Mouse (Mus musculus) embryonic facial prominence, embryonic 10.5 days (tissue): Measurements from ENCODE around the gene Pnpt1. TPM values are rescaled to one million over a fixed set of nuclear protein-coding genes. Genes with fewer than 3 reads are reported as not detected.
A peak's percentile ranks its signal among the peaks of the same experiment; 100 is the strongest.

Experiments
- DNase-seq: peaks from one replicate; pipeline ENCODE4 v3.0.0-alpha.2; 2017; ENCODE audit warnings: low spot score
- H3K27ac ChIP-seq: fragments of 300-500 bp; sonication (generic); replicated peaks from 2 replicates; pipeline ENCODE4 v1.5.1; 2016; ENCODE audit warnings: mild to moderate bottlenecking
- H3K27me3 ChIP-seq: fragments of 300-500 bp; sonication (generic); replicated peaks from 2 replicates; pipeline ENCODE4 v1.6.1; 2016; ENCODE audit warnings: low read depth, mild to moderate bottlenecking; ENCODE audit not compliant: poor library complexity, severe bottlenecking
- H3K36me3 ChIP-seq: fragments of 300-500 bp; sonication (generic); replicated peaks from 2 replicates; pipeline ENCODE4 v1.6.1; 2016; ENCODE audit warnings: mild to moderate bottlenecking, moderate library complexity
- H3K4me1 ChIP-seq: fragments of 300-500 bp; sonication (generic); 2 replicates; pipeline ENCODE4 v1.6.1; 2016
- H3K4me3 ChIP-seq: fragments of 300-500 bp; sonication (generic); 2 replicates; pipeline ENCODE4 v1.5.1; 2016; ENCODE audit warnings: mild to moderate bottlenecking, moderate library complexity
- H3K9me3 ChIP-seq: fragments of 300-500 bp; sonication (generic); 2 replicates; pipeline ENCODE4 v1.6.1; 2016; ENCODE audit warnings: mild to moderate bottlenecking
- WGBS: fragments of 180-500 bp; shearing (Covaris S2); methylation state at CpG from one replicate; pipeline ENCODE4 v1.1.7; 2016; 5-methylcytosine and 5-hydroxymethylcytosine counted together
- polyA plus RNA-seq: library from polyadenylated mRNA; unstranded; fragments of >200 nt; fragmentation: Nextera tagmentation; extraction: Ambion mirVana; gene quantifications from 2 replicates; pipeline ENCODE4 v1.2.1, GENCODE M21; 2016

Pnpt1 gene
- polyA plus RNA-seq: 48.0 and 49.2 TPM in 2 replicates

- 8% methylated on average over 50 of the region's 50 CpGs for WGBS
- Histone ChIP-seq H3K27me3 (no peaks in the 10 kb centered on the region), H3K9me3 (no peaks in the 10 kb centered on the region), H3K4me3 (peak within 1 kb of the TSS; percentile 87), H3K4me1 (peaks cover 9% of the 10 kb centered on the region), H3K36me3 (peaks cover 24% of the 10 kb centered on the region), H3K27ac (peak within 1 kb of the TSS; percentile 92)
- DNase-seq: peak; percentile 93
Observed at GRCm38 (mm10) chr11:29130385-29131355, at the start of gene Pnpt1. Gene Pnpt1, plus strand, starts transcription at chr11:29130744.

- no peaks in the 10 kb centered on the region for H3K9me3 ChIP-seq
- no peak overlapping the region for H3K4me3 ChIP-seq
- no peaks in the 10 kb centered on the region for H3K36me3 ChIP-seq
- WGBS: 89% methylated on average over 2 of the region's 2 CpGs
- no peaks in the 10 kb centered on the region for H3K27me3 ChIP-seq
- H3K4me1 ChIP-seq: no peaks in the 10 kb centered on the region
- H3K27ac ChIP-seq: no peak overlapping the region
- no peak for DNase-seq
Observed at GRCm38 (mm10) chr11:29092403-29092802, 38.1 kb upstream of the Pnpt1 start.

- no peak for DNase-seq
- H3K36me3 ChIP-seq: no peaks in the 10 kb centered on the region
- no peak overlapping the region for H3K27ac ChIP-seq
- H3K4me3 ChIP-seq: no peak overlapping the region
- no peaks in the 10 kb centered on the region for H3K4me1 ChIP-seq
- H3K27me3 ChIP-seq: no peaks in the 10 kb centered on the region
- WGBS: 43% methylated on average over 2 of the region's 2 CpGs
- H3K9me3 ChIP-seq: no peaks in the 10 kb centered on the region
Observed at GRCm38 (mm10) chr11:29098926-29099325, 31.6 kb upstream of the Pnpt1 start.

- H3K4me1 ChIP-seq: peaks cover 9% of the 10 kb centered on the region
- no peak for DNase-seq
- no peaks in the 10 kb centered on the region for H3K9me3 ChIP-seq
- WGBS: 68% methylated on average over 11 of the region's 11 CpGs
- peaks cover 17% of the 10 kb centered on the region for H3K36me3 ChIP-seq
- peak overlapping the region; percentile 87 for H3K4me3 ChIP-seq
- H3K27ac ChIP-seq: peak overlapping the region; percentile 92
- no peaks in the 10 kb centered on the region for H3K27me3 ChIP-seq
Observed at GRCm38 (mm10) chr11:29129862-29130384, 621 bp upstream of the Pnpt1 start.

- peaks cover 88% of the 10 kb centered on the region for H3K36me3 ChIP-seq
Observed at GRCm38 (mm10) chr11:29140671-29141070, 10.1 kb downstream of the Pnpt1 start.

GRCm38 (mm10) chr11:29148901-29149300, 18.4 kb downstream of the Pnpt1 start:
- DNase-seq: no peak
- Histone ChIP-seq H3K4me3 (no peak overlapping the region), H3K36me3 (peaks cover 89% of the 10 kb centered on the region), H3K27ac (no peak overlapping the region), H3K4me1 (no peaks in the 10 kb centered on the region), H3K9me3 (no peaks in the 10 kb centered on the region), H3K27me3 (no peaks in the 10 kb centered on the region)
- 95% methylated on average over 2 of the region's 2 CpGs for WGBS

More at GRCm38 (mm10) chr11:29140671-29141070, 10.1 kb downstream of the Pnpt1 start:
- no peak overlapping the region for H3K27ac ChIP-seq
- no peaks in the 10 kb centered on the region for H3K4me1 ChIP-seq
- 82% methylated on average over 1 of the region's 1 CpGs for WGBS
- no peak for DNase-seq
- H3K9me3 ChIP-seq: no peaks in the 10 kb centered on the region
- H3K27me3 ChIP-seq: no peaks in the 10 kb centered on the region
- H3K4me3 ChIP-seq: no peak overlapping the region

- H3K4me1 ChIP-seq: no peaks in the 10 kb centered on the region
- H3K9me3 ChIP-seq: no peaks in the 10 kb centered on the region
- no peak overlapping the region for H3K4me3 ChIP-seq
- peaks cover 50% of the 10 kb centered on the region for H3K36me3 ChIP-seq
- no peaks in the 10 kb centered on the region for H3K27me3 ChIP-seq
- no peak overlapping the region for H3K27ac ChIP-seq
- 96% methylated on average over 4 of the region's 4 CpGs for WGBS
- no peak for DNase-seq
Observed at GRCm38 (mm10) chr11:29163569-29163968, 33.0 kb downstream of the Pnpt1 start.

- peak; percentile 36 for DNase-seq
- under 1% methylated on average over 34 of the region's 34 CpGs for WGBS
- Histone ChIP-seq H3K4me3 (peak overlapping the region; percentile 96), H3K27me3 (no peaks in the 10 kb centered on the region), H3K36me3 (no peaks in the 10 kb centered on the region), H3K9me3 (no peaks in the 10 kb centered on the region), H3K4me1 (peaks cover 18% of the 10 kb centered on the region), H3K27ac (peak overlapping the region; percentile 99)
Observed at GRCm38 (mm10) chr11:29171959-29172391, 41.4 kb downstream of the Pnpt1 start.

- Histone ChIP-seq H3K36me3 (no peaks in the 10 kb centered on the region), H3K27me3 (no peaks in the 10 kb centered on the region), H3K4me1 (peaks cover 18% of the 10 kb centered on the region), H3K9me3 (no peaks in the 10 kb centered on the region), H3K4me3 (peak within 1 kb of the TSS; percentile 96), H3K27ac (peak within 1 kb of the TSS; percentile 99)
- WGBS: under 1% methylated on average over 50 of the region's 50 CpGs
- peak; percentile 99 for DNase-seq
Observed at GRCm38 (mm10) chr11:29172563-29173124, 42.1 kb downstream of the Pnpt1 start, which contains the start of gene Ppp4r3b. Gene Ppp4r3b, plus strand, starts transcription at chr11:29172890.

- H3K9me3 ChIP-seq: no peaks in the 10 kb centered on the region
- under 1% methylated on average over 38 of the region's 38 CpGs for WGBS
- peak; percentile 76 for DNase-seq
- H3K27ac ChIP-seq: peak overlapping the region; percentile 99
- peaks cover 18% of the 10 kb centered on the region for H3K4me1 ChIP-seq
- no peaks in the 10 kb centered on the region for H3K36me3 ChIP-seq
- peak overlapping the region; percentile 96 for H3K4me3 ChIP-seq
- H3K27me3 ChIP-seq: no peaks in the 10 kb centered on the region
Observed at GRCm38 (mm10) chr11:29173125-29173631, 42.6 kb downstream of the Pnpt1 start.

GRCm38 (mm10) chr11:29173706-29174436, 43.3 kb downstream of the Pnpt1 start:
- 10% methylated on average over 13 of the region's 13 CpGs for WGBS
- DNase-seq: no peak
- Histone ChIP-seq H3K27me3 (no peaks in the 10 kb centered on the region), H3K4me1 (peaks cover 18% of the 10 kb centered on the region), H3K36me3 (peaks cover 2% of the 10 kb centered on the region; the same call in 1 of the 2 replicates), H3K9me3 (no peaks in the 10 kb centered on the region), H3K4me3 (peak overlapping the region; percentile 96), H3K27ac (peak overlapping the region; percentile 99)

- no peaks in the 10 kb centered on the region for H3K27me3 ChIP-seq
- no peak for DNase-seq
- 88% methylated on average over 1 of the region's 1 CpGs for WGBS
Observed at GRCm38 (mm10) chr11:29179319-29179718, 48.8 kb downstream of the Pnpt1 start.

More at GRCm38 (mm10) chr11:29179319-29179718, 48.8 kb downstream of the Pnpt1 start:
- Histone ChIP-seq H3K27ac (no peak overlapping the region), H3K4me1 (peaks cover 5% of the 10 kb centered on the region), H3K36me3 (peaks cover 38% of the 10 kb centered on the region), H3K9me3 (no peaks in the 10 kb centered on the region), H3K4me3 (no peak overlapping the region)
